Mouse (Mus musculus) embryo, embryonic 10 days (tissue): ENCODE data around the gene Thbs1.

ENCODE experiments used
- DNase-seq: peaks from one replicate; pipeline ENCODE4 v3.0.0-alpha.2; 2015; ENCODE audit warnings: low spot score

The Thbs1 gene

DNA sequence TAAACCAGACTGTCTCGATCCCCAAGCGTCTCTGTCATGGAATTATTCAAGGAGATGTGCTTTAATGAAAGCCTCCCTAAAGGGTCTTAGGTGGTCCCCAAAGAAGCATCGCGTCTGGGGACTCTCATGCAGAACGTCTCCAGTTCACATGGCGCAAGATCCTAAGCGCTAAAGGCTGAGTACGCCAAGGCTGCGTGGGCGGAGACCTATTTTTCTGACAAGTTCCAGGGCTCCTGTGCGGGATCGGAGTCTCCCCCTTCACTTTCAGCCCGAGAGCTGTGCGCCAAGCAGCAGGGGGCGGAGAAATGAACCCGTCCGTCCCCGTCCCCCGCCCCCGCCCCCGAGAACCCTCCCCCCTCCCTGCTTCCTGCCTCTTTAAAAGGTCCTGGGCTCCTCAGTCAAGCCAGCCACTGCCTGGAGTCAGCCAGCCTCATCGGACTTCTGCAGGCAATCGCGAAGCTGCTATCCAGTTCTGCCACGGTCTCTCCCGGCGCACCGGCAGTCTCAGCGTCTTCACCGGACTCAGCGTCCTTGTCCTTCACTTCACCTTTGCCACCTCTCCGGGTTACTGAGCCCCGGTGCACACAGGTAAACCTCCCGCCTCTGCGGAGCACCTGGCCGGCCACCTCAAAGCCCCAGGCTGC is at the start of gene Thbs1:
TSS of gene Thbs1 (plus strand) at position 389 of the 644 bp plus-strand sequence.
- DNase-seq: peak; percentile 86

GRCm38 (mm10) chr2:118064121-118064764 is 47.4 kb upstream of the Thbs1 start:
- DNase-seq: no peak

GRCm38 (mm10) chr2:118066065-118066770 is 45.5 kb upstream of the Thbs1 start:
- no peak for DNase-seq

- no peak for DNase-seq
These were observed 41.7 kb upstream of the Thbs1 start for GRCm38 (mm10) chr2:118069975-118070374.

- no peak for DNase-seq
These were observed 38.8 kb upstream of the Thbs1 start for GRCm38 (mm10) chr2:118072811-118073372.

- peak; percentile 15 for DNase-seq
These were observed 37.6 kb upstream of the Thbs1 start for GRCm38 (mm10) chr2:118074030-118074429.

DNA sequence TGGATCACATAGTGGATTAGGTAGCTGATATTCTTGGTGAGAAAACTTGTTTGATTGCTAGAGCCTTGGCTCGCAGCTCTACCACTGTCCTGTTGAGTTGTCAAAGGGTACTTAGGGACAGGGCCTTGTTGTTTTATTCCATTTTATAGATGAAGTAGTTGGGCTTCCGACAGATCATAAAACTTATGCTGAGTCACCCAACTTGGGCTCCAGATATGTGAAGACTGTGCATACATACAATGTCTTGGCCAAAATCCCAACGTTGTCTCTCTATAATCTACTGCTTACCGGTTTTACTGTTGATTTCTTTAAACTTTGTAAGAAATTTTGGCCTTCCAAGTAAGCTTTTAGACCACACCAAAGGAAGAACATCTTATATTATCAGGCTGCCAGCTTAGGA is 36.5 kb upstream of the Thbs1 start:
- no peak for DNase-seq

DNA sequence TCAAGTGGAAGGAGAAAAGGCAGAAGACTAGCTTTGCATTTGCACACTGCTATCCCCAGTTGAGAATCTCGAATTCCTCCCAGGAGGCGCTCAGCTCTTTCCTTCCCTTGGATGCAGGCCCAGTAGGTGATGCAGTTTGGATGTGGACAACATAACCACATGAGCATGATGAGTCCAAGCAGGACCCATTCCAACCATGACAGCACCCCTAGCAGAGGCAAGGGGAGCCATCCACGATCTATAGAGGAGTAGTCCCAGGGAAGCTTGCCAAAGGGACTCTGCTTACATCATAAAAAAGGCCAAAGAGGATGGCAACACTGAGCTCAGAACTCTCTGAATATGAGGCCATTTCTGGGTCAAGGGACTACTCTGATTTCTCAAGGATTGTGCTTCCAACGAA is 32.5 kb upstream of the Thbs1 start:
- no peak for DNase-seq

DNA sequence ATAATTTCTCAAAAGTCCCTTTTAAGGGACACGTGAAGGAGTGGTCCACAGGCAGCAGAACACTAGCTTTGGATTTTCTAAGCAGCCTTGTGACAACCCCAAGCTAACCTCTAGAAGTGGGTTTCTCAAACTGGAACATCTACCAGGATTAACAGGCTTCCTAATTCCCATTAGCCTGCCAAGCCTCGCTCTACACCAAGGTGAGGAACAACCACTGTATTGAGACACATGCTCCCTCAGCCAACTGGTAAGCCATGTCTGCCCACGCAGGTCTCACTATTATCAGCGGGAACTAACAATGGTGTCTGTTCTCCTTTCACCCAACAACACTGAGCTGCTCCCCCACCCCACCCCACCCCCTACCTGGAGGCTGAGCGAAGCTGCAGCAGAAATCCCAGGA is 30.1 kb upstream of the Thbs1 start:
- DNase-seq: no peak

DNA sequence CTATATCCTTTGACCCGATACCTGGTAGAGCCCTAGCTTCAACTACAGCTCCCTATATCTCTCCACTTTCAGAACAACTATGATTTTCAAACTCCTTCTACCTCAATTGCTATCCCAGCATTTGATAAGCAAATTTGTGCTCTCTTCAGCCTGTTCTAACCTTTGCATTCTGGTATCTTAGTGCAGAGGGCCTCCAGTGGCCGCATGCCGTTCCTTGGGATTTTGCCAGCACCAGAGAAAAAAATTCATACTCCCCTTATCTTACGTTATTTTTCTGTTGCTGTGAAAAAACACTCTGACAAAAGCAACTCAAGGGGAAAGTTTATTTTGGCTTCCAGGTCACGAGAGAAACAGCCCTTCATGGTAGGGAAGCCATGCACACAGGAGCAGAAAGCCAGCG is 28.0 kb upstream of the Thbs1 start:
- no peak for DNase-seq

DNA sequence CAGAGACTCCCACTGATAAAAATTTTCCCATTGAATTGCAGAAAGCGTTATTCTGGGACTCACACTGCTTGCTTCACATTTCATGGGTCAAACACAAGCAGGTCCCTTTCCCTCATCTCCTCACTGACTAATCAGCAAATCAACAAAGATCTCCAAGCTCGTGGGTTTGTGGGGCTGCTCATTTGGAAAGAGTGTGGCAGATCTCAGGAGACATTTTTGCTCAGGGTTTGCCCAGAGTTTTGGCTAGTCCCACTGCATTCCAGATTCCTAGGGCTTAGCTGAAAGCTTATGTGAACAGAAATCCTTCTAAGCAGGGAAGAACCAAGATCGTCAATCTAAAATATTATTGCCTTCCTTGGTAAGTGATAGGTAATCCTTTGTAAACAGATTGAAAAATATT is 27.0 kb upstream of the Thbs1 start:
- no peak for DNase-seq

- DNase-seq: no peak
These were observed 26.0 kb upstream of the Thbs1 start for GRCm38 (mm10) chr2:118085647-118086046.

DNA sequence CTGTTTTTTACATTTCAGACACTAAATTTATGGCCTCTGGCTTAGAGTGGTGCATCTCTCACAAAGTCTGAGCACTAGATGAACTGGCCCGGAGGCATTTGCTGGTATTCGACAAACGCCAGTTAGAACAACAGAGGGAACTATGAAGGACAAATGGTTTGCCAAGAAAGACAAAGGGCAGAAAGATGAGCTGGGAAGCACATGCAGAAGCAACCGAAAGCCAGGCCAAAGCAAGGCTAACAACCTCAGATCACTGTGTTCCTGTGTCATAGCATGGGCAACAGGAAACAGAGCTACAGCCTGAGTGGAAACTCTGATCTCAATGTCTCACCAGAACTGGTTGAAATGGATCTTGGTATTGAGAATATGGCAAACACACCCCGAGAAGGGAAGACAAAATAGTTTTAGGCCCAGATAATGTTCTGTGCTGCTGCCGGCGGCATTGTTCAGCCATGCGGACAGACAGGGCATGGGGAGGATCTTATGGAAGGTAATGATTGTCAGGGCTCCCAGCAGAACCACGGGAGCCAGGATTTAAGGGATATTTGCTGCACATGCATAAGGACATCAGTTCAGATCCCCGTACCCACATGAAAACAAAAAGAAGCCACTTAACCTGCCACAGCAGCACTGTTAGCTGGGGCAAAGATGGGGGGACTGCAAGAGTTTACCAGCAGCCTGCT is 24.5 kb upstream of the Thbs1 start:
- DNase-seq: no peak

DNA sequence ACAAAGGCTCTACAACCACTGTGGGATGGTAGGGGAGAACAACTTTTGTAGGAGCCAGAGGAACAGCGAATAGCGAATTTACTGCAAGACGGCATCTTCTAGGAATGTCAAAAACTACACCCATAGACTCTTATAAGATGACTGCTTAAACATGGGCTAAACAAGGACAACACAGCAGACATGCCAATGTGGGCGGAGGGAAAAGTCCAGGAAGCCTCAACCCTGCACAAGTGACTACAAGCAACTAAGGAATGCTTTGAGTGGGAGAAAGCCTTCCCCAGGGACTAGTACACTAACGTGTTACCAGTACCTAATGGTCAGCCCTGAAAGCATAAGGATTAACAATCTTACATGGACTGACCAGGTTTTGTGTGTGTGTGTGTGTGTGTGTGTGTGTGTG is 20.4 kb upstream of the Thbs1 start:
- no peak for DNase-seq

DNA sequence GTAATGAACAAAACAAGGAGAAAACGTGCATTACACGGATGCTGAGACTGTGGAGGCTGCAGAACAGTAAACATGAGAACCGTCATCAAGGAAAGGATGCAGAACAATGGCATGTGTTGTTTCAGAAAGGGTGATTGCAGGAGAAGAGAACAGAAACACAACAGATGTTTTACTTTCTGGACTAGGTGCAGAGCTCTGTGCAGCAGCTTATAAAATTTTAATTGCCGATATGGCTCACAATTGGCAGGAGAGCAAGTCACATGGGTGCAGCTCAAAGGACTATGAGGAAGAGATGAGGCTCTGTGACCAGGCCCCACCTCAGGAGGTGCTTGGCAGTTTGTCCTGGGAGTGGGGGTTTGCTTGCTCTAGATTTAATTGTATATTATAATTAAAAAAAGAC is 12.6 kb upstream of the Thbs1 start:
- DNase-seq: no peak

DNA sequence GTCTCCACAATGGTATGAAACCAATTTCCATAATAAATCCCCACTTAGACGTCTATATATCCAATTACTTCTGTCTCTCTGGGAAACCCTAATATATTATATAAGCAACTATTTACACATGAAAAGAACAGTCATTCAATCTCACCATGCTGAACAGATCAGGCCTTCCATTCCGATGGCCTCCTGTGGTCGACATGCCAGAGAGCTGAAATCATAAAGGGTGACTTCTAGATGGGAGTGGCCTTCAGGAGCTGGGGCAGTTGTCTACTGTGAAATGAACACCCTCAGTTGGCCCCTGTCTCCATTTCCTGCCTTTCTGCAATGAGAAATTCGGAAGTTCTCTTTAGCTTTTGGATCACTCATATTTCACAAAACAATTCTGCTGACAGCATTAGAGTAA is 9.5 kb upstream of the Thbs1 start:
- DNase-seq: no peak

DNA sequence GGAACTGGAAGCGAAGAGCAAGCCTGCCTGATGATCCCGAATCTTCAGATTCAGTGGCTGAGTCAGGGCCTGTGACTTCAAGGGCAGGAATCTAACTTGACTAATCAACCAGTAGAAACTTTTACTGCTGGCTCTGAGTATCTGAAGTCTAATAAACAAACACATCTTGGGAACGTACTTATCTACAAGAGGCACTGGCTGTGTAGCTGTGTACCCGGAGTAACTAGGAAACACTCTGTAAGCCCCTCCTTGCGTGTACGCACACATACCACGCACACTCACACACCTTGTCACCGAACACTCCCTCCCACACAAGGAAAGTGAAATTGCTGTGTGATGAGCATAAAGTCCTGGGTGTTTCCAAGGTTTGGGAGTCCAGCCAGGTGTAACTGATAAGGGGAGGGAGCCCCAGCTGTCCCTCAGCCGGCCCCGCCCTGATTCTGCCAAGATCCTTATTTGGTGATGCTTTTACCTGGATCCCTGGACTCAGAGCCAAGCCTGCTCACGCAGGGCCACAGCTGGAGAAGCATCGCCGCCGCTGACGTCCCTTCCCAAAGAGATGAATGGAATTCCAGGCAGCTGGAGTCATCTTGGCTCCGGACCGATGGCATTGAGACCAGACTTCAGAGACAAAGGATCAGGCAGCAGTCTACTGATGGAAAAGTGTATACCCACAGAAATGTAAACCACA is 1.3 kb upstream of the Thbs1 start:
- DNase-seq: peak; percentile 81

GRCm38 (mm10) chr2:118111116-118111487 is 574 bp upstream of the Thbs1 start:
- peak; percentile 90 for DNase-seq

- no peak for DNase-seq
These were observed 762 bp downstream of the Thbs1 start for GRCm38 (mm10) chr2:118112438-118112837.

DNA sequence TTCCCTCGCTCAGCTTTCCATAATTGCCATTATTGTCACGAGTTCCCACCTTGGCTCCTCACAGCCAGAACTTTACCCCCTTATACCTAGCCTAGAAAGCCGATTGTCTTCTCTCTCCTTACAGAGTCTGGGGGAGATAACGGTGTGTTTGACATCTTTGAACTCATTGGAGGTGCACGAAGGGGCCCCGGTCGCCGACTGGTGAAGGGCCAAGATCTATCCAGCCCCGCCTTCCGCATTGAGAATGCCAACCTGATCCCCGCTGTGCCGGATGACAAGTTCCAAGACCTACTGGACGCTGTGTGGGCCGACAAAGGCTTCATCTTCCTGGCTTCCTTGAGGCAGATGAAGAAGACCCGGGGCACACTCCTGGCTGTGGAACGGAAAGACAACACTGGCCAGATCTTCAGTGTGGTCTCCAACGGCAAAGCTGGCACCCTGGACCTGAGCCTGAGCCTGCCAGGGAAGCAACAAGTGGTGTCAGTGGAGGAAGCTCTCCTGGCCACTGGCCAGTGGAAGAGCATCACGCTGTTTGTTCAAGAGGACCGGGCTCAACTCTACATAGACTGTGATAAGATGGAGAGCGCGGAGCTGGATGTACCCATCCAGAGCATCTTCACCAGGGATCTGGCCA is 1.3 kb downstream of the Thbs1 start:
- DNase-seq: no peak

DNA sequence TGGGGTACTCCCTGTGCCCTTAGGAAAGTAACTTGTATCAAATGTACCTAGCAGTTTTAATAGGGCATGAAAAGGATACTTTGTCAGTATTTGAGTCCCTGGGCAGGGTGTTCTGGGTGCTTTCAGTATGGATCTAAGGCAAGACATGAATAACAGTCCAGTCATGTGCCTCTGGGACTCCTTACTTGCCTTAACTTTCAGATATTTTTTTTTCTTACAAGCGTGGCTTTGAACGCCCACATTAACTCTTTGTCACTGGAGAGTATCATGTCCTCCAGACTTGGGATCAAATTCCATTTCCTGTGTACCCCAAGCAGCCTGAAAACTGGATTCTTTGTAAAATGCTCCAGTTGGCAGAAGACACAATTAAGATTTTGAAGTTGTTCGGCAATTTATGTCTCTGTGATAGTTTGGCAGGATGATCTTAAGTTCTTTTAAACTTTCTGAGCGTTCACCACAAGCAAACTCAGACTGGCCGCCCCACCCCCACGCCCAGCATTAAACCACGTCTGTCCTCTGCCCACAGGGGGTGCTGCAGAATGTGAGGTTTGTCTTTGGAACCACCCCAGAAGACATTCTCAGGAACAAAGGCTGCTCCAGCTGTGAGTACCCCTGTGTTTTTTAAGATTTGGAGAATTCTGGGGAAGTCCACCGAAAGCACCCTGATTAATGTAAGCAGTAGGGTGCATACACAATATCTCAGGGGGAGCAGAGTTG is 2.3 kb downstream of the Thbs1 start:
- DNase-seq: peak; percentile 44
